Mouse (Mus musculus) G1E (cell line): ENCODE measurements around the gene Nr2f2.

Experiments used
- CTCF ChIP-seq: IDR thresholded peaks from 2 replicates; pipeline ENCODE4 v1.5.1; 2012; ENCODE audit warnings: low read depth, low read length, inconsistent platforms, mixed read lengths
- GATA1 ChIP-seq: IDR thresholded peaks from 2 replicates; pipeline ENCODE4 v1.6.1; 2012; ENCODE audit warnings: borderline replicate concordance, low read length, inconsistent platforms, mixed read lengths
- TAL1 ChIP-seq: conservative IDR thresholded peaks from 2 replicates; pipeline ENCODE4 v1.6.1; 2012; ENCODE audit warnings: low read depth, low read length, inconsistent platforms, mixed read lengths

DNA sequence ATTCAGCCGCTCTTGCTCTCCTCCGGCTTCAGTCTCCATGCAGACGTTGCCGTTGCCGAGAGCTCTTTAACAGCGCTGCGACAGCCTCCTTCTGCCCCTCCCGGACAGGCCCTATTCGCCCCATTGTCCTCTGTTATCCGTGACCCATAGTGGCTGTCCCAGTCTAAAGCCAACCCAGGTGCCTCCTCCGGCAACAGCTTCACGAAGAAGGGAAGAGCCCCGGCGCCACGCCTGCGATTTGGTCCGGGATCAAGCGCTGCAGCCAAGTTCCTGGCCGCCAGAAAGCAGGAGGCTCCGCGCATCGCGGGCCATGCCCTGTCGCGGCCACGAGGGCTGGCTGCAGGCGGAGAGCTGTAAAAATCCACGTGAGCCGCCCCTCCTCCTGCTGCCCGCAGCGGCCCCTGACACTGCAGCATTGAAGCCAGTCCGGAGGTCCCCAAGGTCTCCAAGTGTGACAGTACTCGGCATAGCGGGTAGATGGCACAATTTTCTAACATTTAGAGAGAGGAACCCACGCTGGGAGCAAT is 20.5 kb downstream of the Nr2f2 start:
- no peak for TF ChIP-seq TAL1
- no peak for TF ChIP-seq CTCF
- no peak for TF ChIP-seq GATA1
